Mouse (Mus musculus): ENCODE data around the gene Ap3b1.
A peak's percentile ranks its signal among the peaks of the same experiment; 100 is the strongest.

The Ap3b1 gene

GRCm38 (mm10) chr13:94375526-94376390 is 17.0 kb downstream of the Ap3b1 start:
- DNase-seq (ENCODE audit: low read depth, low spot score): peak; percentile 25

- DNase-seq (ENCODE audit: low read depth, low spot score): no peak
These were observed 20.2 kb downstream of the Ap3b1 start for GRCm38 (mm10) chr13:94379006-94379405.

GRCm38 (mm10) chr13:94381427-94381826 is 22.7 kb downstream of the Ap3b1 start:
- no peak for DNase-seq (ENCODE audit: low read depth, low spot score)

GRCm38 (mm10) chr13:94381829-94382675 is 23.3 kb downstream of the Ap3b1 start:
- DNase-seq (ENCODE audit: low read depth, low spot score): no peak

- DNase-seq (ENCODE audit: low read depth, low spot score): no peak
These were observed 26.3 kb downstream of the Ap3b1 start for GRCm38 (mm10) chr13:94384931-94385570.

- DNase-seq (ENCODE audit: low read depth, low spot score): no peak
These were observed 29.8 kb downstream of the Ap3b1 start for GRCm38 (mm10) chr13:94388566-94388965.

- DNase-seq (ENCODE audit: low read depth, low spot score): no peak
These were observed 30.8 kb downstream of the Ap3b1 start for GRCm38 (mm10) chr13:94389541-94389940.

- no peak for DNase-seq (ENCODE audit: low read depth, low spot score)
These were observed 33.5 kb downstream of the Ap3b1 start for GRCm38 (mm10) chr13:94392282-94392681.

GRCm38 (mm10) chr13:94394486-94394885 is 35.7 kb downstream of the Ap3b1 start:
- DNase-seq (ENCODE audit: low read depth, low spot score): no peak

- DNase-seq (ENCODE audit: low read depth, low spot score): no peak
These were observed 37.0 kb downstream of the Ap3b1 start for GRCm38 (mm10) chr13:94395763-94396162.

- DNase-seq (ENCODE audit: low read depth, low spot score): no peak
These were observed 37.7 kb downstream of the Ap3b1 start for GRCm38 (mm10) chr13:94396392-94396920.

- DNase-seq (ENCODE audit: low read depth, low spot score): no peak
These were observed 40.0 kb downstream of the Ap3b1 start for GRCm38 (mm10) chr13:94398568-94399374.

GRCm38 (mm10) chr13:94400465-94400864 is 41.7 kb downstream of the Ap3b1 start:
- DNase-seq (ENCODE audit: low read depth, low spot score): no peak

- DNase-seq (ENCODE audit: low read depth, low spot score): no peak
These were observed 64.8 kb downstream of the Ap3b1 start for GRCm38 (mm10) chr13:94423600-94423999.

GRCm38 (mm10) chr13:94429567-94429966 is 70.8 kb downstream of the Ap3b1 start:
- DNase-seq (ENCODE audit: low read depth, low spot score): no peak

GRCm38 (mm10) chr13:94439386-94439785 is 80.6 kb downstream of the Ap3b1 start:
- DNase-seq (ENCODE audit: low read depth, low spot score): no peak

GRCm38 (mm10) chr13:94441199-94441598 is 82.4 kb downstream of the Ap3b1 start:
- DNase-seq (ENCODE audit: low read depth, low spot score): no peak

- DNase-seq (ENCODE audit: low read depth, low spot score): no peak
These were observed 84.7 kb downstream of the Ap3b1 start for GRCm38 (mm10) chr13:94443411-94443810.

GRCm38 (mm10) chr13:94445103-94445502 is 86.3 kb downstream of the Ap3b1 start:
- DNase-seq (ENCODE audit: low read depth, low spot score): no peak

GRCm38 (mm10) chr13:94447003-94447402 is 88.2 kb downstream of the Ap3b1 start:
- no peak for DNase-seq (ENCODE audit: low read depth, low spot score)

GRCm38 (mm10) chr13:94449593-94449992 is 90.8 kb downstream of the Ap3b1 start:
- DNase-seq (ENCODE audit: low read depth, low spot score): no peak

Measured in retina, postnatal 7 days (tissue).